Mouse (Mus musculus) testis, postnatal 14 days (tissue): ENCODE data around the gene Rps6kb1.

ENCODE experiments used
- DNase-seq: peaks from one replicate; pipeline ENCODE4 v3.0.0; 2021; ENCODE audit warnings: low spot score

Gene Rps6kb1

DNA sequence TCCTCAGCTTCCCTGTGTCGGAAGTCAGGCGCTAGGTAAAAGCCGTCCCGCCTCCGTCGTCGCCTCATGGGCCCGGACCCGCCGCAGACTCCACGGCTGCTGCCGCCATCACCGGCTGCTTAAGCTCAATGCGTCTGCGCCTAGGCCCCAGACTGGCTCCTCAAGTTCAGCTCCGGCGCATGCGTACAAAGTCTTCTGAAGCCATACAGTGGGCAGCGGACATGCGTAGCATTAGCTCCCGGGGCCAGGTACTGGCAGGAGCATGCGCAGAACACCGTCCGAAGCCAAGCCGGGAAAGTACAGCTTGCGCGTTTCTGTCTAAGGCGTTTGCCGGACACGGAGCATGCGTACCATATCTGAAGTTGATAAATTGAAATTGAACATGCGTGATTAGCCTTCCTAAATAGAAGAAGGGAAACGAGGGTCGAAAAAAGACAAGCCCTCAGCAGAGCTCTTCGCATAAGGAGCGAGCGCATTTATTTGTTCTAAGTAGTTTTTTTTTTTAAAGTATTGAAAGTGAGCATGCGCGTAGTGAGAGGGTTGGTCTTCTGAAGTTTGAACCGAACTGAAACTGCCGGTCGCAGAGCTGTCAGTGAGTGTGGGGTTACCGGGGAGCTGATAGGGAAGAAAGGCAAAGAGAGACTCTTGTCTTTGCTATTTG lies at the start of gene Rps6kb1, which contains the start of gene Tubd1:
Rps6kb1 (minus strand) TSS at position 167 of the 661 bp plus-strand sequence.
Tubd1 (plus strand) TSS at position 353 of the 661 bp plus-strand sequence.
- peak; percentile 100 for DNase-seq

DNA sequence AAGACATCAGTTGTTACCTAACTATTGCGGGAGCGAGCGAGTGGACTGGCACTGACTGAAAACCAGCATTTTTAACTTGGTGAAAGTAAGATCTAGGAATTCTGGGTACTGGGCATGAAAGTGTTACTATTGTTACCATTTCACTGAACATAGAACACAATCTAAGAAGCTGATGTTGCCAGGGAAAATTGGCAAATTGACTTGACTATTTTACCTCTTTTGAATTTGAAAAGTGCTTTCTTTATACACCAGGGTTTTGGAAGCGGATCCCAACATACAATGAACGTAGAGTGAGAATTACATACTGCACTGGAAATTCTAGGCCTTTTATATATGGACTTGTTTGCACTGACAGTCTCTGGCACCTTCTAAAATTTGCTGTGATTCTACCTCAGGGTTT lies 48.8 kb upstream of the Rps6kb1 start:
- no peak for DNase-seq

DNA sequence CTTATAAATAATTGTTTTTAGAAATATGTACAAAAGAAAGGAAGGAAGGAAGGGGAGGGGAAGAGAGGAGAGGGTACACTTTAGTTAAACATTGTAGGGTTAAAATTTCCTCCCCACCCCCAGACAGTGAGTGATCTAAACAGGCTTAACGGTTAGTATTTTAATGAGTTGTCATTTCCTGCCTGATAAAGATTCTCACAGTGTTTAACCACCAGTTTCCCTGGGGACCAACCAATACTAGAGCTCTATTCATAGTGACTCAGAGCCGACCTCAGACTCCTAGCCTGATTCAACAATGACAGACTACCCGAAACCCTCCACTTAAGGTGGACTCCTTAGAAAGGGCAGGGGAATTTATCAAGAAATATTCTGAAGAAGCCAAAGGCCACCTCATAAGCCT lies 48.4 kb upstream of the Rps6kb1 start:
- no peak for DNase-seq

DNA sequence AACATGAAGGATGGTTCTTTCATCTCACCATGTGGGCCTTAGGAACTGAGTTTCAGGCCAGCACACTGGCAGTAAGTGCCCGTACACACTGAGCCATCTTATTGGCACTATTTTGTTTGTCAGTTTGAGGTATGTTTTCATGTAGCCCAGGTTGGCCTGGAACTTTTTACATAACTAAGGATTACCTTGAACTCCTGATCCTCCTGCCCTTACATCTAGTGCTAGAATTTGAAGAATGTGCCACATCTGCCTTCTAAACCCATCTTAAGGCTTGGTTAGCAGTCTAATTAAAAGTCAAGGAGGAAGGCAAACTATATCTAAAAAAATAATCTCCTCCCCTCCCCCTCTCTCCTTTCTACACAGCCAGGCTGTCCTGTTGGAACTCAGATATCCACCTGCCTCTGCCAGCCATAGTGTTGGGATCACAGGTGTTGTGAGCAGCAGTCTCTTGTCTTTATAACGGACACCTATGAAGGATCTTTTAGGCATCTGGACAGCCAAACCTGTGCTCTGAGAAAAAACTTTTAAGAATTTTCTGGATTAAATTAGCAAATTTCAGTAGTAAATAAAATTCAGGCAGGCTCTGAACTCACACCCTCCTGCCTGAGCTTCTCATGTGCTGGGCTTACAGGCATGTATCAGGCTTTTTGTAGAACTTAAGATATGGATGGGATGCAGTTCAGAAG lies 47.5 kb upstream of the Rps6kb1 start:
- DNase-seq: no peak

DNA sequence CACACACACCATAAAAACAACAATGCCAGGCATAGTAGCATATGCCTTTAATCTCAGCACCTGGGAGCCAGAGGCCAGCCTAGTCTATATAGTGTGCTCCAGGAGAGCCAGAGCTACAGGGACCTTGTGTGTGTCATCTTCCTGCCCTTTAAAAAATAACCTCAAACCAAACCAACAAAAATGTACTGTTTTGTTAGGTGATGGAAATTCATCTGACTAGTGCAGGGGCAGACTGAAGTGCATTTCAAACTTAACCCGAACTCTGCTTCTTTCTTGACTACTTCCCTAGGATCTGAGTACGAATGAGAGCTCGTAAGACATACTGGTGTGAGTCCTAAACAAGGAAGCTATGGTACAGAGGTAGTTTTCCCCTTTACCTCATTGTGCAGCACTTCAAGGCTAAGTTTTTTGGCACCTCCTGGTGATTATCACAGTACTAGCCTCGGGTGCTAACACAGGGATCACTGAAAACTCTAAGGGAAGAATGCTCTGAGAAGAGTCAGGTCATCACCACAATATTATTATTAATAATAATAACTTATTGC lies 46.8 kb upstream of the Rps6kb1 start:
- DNase-seq: no peak

DNA sequence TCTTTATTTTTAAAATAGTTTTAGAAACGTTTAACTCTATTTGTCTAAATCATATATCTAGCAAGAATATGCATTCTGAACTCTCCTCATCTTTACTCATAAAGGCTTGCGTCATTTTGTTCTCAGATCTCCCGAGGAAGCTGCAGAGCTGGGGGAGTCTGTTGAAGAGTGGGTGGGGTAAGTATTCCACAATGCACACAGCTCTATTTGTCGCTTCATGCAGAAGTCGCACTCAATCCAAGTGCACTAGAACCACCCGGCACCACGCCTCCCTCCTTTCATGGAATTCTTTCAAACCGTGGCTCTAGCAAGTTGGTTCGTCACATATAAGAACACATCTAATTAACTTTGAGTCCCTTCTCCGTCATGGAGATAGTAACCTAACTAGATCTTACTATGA lies 46.0 kb upstream of the Rps6kb1 start:
- DNase-seq: no peak

DNA sequence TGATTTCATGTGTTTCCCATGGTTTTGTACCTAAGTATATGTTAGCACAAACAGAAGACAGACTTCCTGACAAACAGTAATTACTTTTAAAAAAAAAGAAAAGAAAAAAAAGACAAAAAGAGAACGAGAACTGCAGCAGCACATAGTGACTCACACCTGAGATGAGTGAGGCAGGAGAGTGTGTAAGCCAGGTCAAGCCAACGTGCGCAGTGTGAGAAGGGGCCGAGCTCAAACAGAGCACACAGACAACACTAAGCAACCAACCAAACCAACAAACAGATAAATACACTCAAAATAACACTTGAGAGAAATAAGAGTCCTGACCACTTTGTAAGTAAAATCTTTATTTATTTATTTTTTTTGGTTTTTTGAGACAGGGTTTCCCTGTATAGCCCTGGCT lies 45.5 kb upstream of the Rps6kb1 start:
- no peak for DNase-seq

DNA sequence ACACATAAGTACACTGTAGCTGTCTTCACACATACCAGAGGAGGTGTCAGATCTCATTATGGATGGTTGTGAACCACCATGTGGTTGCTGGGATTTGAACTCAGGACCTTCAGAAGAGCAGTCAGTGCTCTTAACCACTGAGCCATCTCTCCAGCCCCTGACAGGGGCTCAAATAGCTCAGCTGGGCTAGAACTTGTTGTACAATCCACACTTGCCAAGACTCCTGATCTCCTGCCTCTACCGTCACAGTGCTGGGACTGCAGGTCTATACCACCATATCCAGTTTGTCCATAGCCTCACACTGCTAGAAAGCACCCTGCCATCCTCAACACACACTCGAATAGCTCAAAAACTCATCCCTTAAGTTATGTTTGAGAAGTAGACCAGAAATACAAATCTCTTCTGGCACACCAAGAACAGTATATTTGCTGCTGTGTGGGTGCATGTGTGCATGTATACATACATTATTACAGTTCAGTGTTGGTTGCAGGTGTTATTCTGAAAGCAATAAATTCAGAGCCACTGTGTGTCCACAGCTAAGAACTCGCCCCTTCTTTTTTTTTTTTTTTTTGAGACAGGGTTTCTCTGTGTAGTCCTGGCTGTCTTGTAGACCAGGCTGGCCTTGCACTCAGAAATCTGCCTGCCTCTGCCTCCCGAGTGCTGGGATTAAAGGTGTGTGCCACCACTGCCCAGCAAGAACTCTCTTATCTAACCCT lies 44.1 kb upstream of the Rps6kb1 start:
- DNase-seq: no peak

DNA sequence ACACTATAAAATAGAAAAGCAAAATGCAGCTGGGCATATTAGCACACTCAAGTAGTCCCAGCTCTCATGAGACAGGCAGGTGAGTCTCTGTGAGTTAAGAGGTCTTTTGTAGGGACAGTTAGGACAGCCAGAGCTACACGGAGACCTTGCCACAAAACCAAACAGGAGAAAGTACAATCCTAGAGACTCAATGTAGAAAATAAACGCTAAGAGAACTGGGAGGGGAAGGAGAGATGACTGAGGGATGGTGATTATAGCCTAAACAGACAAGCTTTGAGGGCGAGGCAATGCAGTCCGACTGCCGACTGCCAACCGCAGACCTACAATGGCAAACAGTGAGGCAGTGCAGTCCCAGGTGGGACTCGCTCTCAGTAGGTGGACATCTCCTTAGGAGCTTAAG lies 43.2 kb upstream of the Rps6kb1 start:
- no peak for DNase-seq

DNA sequence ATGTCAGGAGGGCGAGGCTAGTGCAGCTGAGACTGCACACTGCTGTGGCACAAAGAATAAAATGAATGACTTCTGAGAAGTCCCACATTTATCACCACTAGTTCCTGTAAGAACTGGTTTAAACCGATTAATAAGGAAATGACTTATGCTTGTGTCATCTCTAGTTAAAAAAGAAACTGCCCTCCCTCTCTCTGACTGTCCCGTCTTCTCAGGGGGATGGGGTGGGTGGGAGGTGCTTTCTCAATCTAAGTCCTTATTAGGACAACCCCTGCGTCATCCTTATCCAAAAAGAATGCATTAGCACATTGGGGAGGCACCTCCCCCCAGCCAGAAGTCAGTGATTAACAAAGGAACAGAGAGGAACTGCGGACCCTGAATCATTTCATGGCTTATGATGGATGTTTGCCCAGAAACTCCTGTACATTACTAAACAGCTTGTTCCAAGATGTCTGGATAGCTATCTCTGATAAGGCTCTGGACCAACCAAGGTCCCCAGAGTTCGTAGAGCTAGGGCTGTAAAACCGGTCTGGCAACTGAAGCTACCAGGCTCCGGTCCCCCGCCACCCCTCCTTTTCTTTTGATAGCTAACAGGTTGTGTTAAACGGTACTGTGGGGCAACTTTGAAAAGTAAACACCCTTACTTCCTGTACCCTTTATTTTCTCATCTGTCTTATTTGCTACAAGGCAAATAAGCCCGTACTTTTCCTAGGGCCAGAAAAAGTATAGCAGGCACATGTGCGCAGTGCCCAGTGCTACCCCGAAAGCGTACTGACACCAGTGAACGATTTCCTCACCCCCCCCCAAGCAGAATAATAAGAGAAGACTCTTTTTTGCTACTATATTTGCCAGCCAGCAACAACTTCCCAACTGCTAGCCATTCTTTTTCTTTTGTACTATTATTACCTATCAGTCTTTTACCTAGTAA lies 42.5 kb upstream of the Rps6kb1 start:
- peak; percentile 69 for DNase-seq

DNA sequence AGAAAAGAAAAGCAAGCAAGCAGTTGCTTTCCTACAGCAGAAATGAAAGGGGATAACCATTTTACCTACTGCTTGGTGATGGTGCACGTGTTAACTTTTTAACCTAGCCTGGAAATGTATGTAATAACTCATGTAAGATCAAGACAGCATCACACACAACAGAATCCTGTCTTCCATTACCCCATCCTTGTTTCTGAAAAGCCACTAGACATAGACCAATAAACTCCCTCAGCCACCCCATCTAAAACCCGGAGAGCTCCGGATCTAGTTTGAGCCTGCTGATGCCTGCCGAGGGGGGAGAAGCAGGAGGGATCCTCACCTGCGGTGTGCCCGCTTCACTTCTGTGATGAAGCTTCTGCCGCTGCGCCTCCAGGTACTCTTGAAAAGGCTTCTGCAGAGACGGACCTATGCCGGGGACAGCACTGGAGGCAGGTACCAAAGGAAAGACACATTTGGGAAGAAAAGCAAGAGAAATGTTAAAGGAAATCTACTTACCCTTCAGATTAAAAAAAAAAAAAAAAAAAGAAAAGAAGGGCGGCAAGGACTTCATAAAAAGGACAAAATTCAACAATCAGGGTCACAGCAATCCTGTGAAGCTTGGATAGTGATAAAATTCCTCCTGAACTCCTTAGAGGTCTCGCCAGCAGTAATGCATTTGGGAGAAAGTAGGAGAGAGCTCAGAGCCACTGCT lies 41.7 kb upstream of the Rps6kb1 start:
- no peak for DNase-seq

DNA sequence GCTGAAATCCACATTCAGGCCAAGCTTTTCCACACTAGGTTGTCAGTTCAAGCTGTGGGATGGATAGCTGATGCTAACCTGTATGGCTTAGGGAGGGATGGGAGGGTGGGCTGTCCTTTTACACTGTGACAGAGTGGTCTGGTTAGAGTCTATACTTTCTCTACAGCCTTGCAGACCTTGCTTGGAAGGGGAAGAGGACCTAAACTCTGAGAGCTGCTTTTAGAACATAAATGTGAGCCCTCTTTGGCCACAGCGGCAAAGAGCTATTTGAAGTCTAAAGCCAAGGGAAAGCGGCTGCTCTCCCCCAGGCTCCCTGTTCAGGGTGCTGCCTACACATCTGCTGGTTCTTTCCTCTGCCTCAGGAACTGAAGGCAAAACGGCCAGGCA lies 41.0 kb upstream of the Rps6kb1 start:
- DNase-seq: no peak

DNA sequence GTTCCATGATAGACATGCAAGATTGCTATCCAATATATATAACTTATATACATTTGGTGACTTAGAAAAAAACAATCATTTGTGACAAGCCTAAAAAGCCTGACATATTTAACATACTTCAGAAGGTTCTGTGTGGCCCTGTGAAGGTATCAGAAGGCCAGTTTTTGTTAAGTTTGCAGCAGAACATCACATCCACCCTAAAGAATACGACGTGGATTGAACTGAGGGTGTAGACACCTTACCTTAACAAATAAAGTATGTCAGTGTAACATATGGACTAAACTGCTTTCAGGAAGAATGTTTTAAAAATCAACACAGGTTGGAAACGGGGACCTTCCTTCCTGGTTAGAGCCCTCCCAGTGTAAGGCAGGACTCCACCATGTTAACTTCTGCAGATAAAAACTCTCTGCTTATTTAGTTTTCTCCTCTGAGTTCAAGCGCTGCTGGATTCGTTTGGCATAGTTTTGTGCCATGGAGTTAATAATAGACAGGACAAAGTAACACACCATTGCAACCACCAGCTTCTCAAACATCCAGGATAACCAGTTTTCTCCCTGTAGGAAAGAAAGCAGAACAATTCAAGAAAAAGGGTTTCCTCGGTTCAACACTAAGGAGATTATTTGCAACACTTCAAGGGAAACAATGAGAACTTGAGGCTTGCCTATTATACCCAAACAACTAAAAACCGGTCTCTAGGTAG lies 40.4 kb upstream of the Rps6kb1 start:
- DNase-seq: no peak

DNA sequence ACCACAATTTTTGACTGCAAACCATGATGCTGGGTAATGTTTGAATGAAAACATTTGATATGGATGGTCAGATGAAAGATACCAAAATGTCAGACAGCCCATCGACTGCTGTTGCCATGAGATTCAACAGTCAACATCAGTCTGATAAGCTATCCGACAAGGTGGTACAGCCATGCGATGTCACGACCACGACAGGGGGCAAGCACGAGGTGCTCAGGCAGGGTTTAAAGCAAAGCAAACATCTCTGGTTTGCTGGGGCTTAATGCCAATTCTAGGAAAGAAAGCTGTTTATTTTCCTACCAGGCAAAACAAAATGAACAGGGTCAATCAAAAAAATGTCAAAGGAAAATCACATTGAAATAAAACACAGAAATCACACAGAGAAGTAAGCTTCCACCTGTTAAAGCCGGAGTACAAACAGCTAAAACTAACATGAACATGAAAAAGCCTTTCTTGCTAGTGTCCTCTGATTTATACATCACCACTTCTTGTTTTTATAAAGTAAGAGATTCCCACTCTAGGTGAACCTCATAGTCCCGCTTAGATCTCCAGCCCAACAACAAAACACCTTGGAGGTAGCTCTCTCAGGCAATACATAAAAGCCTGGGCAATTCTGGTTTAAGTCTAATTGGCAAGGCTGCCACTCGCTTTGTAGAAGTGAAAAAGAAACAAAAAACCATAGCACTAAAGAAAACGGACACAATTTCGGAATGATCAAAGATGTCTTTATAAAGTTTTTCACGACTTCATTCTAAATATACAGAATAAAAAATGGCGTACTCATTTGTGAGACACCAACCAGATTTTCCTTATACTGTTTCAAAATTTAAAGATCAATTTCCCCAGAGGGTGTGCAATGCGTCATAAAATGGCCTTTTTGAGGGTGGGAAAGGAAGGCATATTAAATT lies 39.6 kb upstream of the Rps6kb1 start:
- no peak for DNase-seq

DNA sequence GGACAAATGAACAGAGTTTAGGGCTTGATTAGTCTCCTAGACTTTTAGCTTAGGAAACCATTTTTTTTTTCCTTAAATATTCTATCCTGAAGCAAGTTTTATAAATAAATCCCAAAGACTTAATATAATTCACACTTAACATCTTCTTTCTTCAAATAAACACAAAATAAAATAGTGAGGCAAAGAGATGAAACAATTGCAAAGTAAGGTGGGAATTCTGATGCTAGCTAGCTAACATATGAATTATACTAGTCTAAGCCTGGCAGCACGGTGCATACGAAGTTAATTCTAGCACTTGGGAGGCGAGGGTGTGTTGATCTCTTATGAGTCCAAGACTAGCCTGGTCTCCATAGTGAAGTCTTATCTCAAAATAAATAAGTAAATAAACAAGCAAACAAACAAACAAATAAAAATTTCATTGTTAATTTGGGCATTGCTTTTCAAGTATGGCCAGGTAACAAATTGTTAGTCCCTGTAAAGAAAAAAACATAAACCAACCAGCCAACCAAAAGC lies 38.8 kb upstream of the Rps6kb1 start:
- no peak for DNase-seq

DNA sequence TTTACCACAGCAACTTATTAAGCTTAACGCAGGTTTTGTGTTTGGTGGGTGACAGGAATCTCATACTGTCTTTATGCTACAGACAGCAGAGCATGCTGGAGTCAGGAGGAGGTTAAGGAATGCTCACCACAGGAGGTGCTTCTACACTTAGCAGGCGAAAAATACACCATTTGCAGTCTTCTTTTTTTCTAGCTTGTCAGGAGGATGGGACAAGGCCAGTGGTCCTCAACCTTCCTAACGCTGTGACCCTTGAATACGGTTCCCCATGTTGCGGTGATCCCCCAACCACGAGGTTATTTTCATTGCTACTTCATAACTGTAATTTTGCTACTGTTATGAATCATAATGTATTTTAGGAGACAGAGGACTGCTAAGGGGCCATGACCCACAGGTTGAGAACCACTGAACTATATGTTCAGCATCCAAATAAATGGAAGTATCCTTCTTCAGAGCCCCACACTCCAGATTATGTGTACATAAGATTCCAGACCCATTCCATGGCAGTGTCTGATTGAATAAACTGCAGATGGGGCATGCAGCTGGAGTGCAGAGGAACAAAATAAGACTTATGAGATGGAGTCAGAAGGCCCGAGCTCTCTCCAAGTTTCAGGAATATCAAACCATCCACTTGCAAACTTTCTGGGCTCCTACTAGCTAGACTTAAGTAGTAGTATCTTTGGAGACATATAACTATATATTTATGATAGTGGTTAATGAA lies 38.1 kb upstream of the Rps6kb1 start:
- no peak for DNase-seq

DNA sequence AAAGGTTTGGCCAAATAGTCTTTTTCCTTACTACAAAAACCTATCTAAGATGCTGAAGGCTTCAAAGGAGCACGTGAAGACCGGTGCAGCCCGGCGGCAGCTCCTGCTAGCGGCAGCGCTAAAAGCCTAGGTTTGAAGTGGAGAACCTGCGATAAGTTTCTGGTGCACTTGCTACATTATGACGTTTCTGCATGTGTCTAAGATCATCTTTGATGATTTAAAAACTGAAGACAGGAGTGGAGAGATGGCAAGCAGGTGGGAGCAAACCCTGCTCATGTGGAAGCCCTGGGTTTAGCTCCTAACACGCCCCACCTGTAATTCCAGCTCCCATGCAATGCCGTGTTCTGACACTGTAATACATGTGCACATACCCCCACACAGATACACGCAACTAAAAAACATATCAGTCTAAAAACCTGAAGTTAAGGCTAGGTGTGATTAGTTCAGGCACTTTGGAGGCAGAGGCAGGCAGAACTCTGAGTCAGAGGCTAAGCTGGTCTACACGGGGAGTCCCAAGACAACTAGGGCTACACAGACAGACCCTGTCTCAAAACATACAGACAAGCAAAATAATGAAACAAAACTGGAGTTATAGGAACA lies 37.4 kb upstream of the Rps6kb1 start:
- DNase-seq: no peak

DNA sequence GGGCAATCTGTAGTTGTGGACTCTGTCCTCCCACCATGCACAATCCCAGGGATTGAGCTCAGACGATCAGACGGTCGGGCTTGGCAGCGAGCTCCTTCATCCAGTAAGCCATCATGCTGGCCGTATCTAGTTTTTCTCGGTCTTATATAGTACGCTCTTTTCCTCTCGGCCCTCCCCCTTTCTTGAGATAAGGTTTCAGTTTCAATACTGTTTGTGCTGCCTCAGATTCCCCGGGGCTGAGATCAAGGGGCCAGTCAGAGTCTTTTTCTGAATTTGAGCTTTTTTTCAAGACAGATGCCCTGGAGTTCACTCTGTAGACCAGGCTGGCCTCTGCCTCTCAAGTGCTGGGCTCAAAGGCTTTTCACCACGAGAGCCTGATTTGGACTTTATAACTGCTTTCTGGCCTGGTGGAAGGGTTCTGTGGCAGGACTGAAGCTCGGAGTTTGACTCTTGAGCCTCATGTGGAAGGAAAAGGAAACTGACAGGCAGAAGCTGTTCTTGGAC lies 36.7 kb upstream of the Rps6kb1 start:
- DNase-seq: no peak
